Mouse (Mus musculus) heart, postnatal 0 days (tissue): ENCODE measurements around the gene Mycbp2.

ENCODE experiments used
- CTCF ChIP-seq: IDR thresholded peaks from 2 replicates; pipeline ENCODE4 v1.5.1; 2016; ENCODE audit warnings: antibody characterized with exemption, control low read depth, low read depth
- EP300 ChIP-seq: IDR thresholded peaks from 2 replicates; pipeline ENCODE4 v1.6.1; 2016; ENCODE audit warnings: antibody characterized with exemption, low read depth

GRCm38 (mm10) chr14:103345858-103346728, 521 bp downstream of the Mycbp2 start:
- TF ChIP-seq CTCF (peak; percentile 22), EP300 (no peak)
